Mouse (Mus musculus): ENCODE measurements around the gene Unc5b. TPM values are rescaled to one million over a fixed set of nuclear protein-coding genes. Genes with fewer than 3 reads are reported as not detected.
"Not testable (repeated sequence)": the region's sequence is repeated elsewhere in the genome, so short reads cannot be mapped to it uniquely, and the experiment has no call there.

The Unc5b gene
- polyA plus RNA-seq, 1 experiment from 2014 or later, result 10.0 TPM

GRCm38 (mm10) chr10:60743681-60744080, 87.7 kb downstream of the Unc5b start:
- WGBS, result 62% methylated on average over 9 of the region's 9 CpGs

GRCm38 (mm10) chr10:60742942-60743341, 88.4 kb downstream of the Unc5b start:
- ATAC-seq (replicated peaks; ENCODE audit: extremely low read depth, insufficient read depth, low FRiP score), result no peak
- WGBS, result 76% methylated on average over 6 of the region's 6 CpGs
- no peak overlapping the region for H3K9ac ChIP-seq (ENCODE audit: low read length)
- H3K4me3 ChIP-seq (ENCODE audit: low read length), result no peak overlapping the region
- H3K27ac ChIP-seq (ENCODE audit: low read length), result no peak overlapping the region
- H3K36me3 ChIP-seq (ENCODE audit: control insufficient read depth, insufficient read depth), result peaks cover 4% of the 10 kb centered on the region
- no peak overlapping the region for H3K4me2 ChIP-seq (ENCODE audit: low read depth, low read length)
- no peaks in the 10 kb centered on the region for H3K4me1 ChIP-seq (ENCODE audit: control insufficient read depth, insufficient read depth, low read length)
- H3K9me3 ChIP-seq (replicated peaks; ENCODE audit: control insufficient read depth, low read length), result no peaks in the 10 kb centered on the region
- H3K27me3 ChIP-seq (ENCODE audit: control insufficient read depth, insufficient read depth, low read length), result no peaks in the 10 kb centered on the region

More at GRCm38 (mm10) chr10:60743681-60744080, 87.7 kb downstream of the Unc5b start:
- Histone ChIP-seq H3K27me3 (ENCODE audit: control insufficient read depth, insufficient read depth, low read length) (no peaks in the 10 kb centered on the region), H3K27ac (ENCODE audit: low read length) (no peak overlapping the region), H3K9ac (ENCODE audit: low read length) (no peak overlapping the region), H3K4me3 (ENCODE audit: low read length) (no peak overlapping the region), H3K9me3 (replicated peaks; ENCODE audit: control insufficient read depth, low read length) (no peaks in the 10 kb centered on the region), H3K36me3 (ENCODE audit: control insufficient read depth, insufficient read depth) (peaks cover 4% of the 10 kb centered on the region), H3K4me2 (ENCODE audit: low read depth, low read length) (no peak overlapping the region), H3K4me1 (ENCODE audit: control insufficient read depth, insufficient read depth, low read length) (no peaks in the 10 kb centered on the region)
- no peak for ATAC-seq (replicated peaks; ENCODE audit: extremely low read depth, insufficient read depth, low FRiP score)

- not testable (repeated sequence) for H3K9me3 ChIP-seq (replicated peaks; ENCODE audit: control insufficient read depth, low read length); H3K36me3 ChIP-seq (ENCODE audit: control insufficient read depth, insufficient read depth); H3K27me3 ChIP-seq (ENCODE audit: control insufficient read depth, insufficient read depth, low read length); H3K27ac ChIP-seq (ENCODE audit: low read length); H3K4me1 ChIP-seq (ENCODE audit: control insufficient read depth, insufficient read depth, low read length); H3K9ac ChIP-seq (ENCODE audit: low read length); ATAC-seq (replicated peaks; ENCODE audit: extremely low read depth, insufficient read depth, low FRiP score); H3K4me2 ChIP-seq (ENCODE audit: low read depth, low read length); H3K4me3 ChIP-seq (ENCODE audit: low read length)
- WGBS, result 70% methylated on average over 1 of the region's 1 CpGs
These were observed 89.1 kb downstream of the Unc5b start for GRCm38 (mm10) chr10:60742296-60742695.

- Histone ChIP-seq H3K36me3 (ENCODE audit: control insufficient read depth, insufficient read depth) (peaks cover 4% of the 10 kb centered on the region), H3K4me3 (ENCODE audit: low read length) (no peak overlapping the region), H3K27me3 (ENCODE audit: control insufficient read depth, insufficient read depth, low read length) (no peaks in the 10 kb centered on the region), H3K9me3 (replicated peaks; ENCODE audit: control insufficient read depth, low read length) (no peaks in the 10 kb centered on the region), H3K4me1 (ENCODE audit: control insufficient read depth, insufficient read depth, low read length) (peaks cover 6% of the 10 kb centered on the region), H3K4me2 (ENCODE audit: low read depth, low read length) (no peak overlapping the region), H3K27ac (ENCODE audit: low read length) (no peak overlapping the region), H3K9ac (ENCODE audit: low read length) (no peak overlapping the region)
- WGBS, result 83% methylated on average over 7 of the region's 7 CpGs
- no peak for ATAC-seq (replicated peaks; ENCODE audit: extremely low read depth, insufficient read depth, low FRiP score)
These were observed 89.9 kb downstream of the Unc5b start for GRCm38 (mm10) chr10:60741435-60741834.

- WGBS, result 76% methylated on average over 4 of the region's 4 CpGs
- 0 out of 2 replicates have a peak, but pooled peaks have one; percentile 37 for ATAC-seq (replicated peaks; ENCODE audit: extremely low read depth, insufficient read depth, low FRiP score)
These were observed 91.6 kb downstream of the Unc5b start for GRCm38 (mm10) chr10:60739619-60740363.

GRCm38 (mm10) chr10:60737886-60738640, 93.3 kb downstream of the Unc5b start:
- Histone ChIP-seq H3K4me1 (ENCODE audit: control insufficient read depth, insufficient read depth, low read length) (peaks cover 6% of the 10 kb centered on the region), H3K36me3 (ENCODE audit: control insufficient read depth, insufficient read depth) (no peaks in the 10 kb centered on the region; the same call in 1 of the 2 replicates), H3K4me2 (ENCODE audit: low read depth, low read length) (no peak overlapping the region), H3K9me3 (replicated peaks; ENCODE audit: control insufficient read depth, low read length) (no peaks in the 10 kb centered on the region), H3K27ac (ENCODE audit: low read length) (no peak overlapping the region), H3K9ac (ENCODE audit: low read length) (no peak overlapping the region), H3K4me3 (ENCODE audit: low read length) (no peak overlapping the region), H3K27me3 (ENCODE audit: control insufficient read depth, insufficient read depth, low read length) (no peaks in the 10 kb centered on the region)
- 73% methylated on average over 7 of the region's 9 CpGs for WGBS
- no peak for ATAC-seq (replicated peaks; ENCODE audit: extremely low read depth, insufficient read depth, low FRiP score)

More at GRCm38 (mm10) chr10:60739619-60740363, 91.6 kb downstream of the Unc5b start:
- Histone ChIP-seq H3K9ac (ENCODE audit: low read length) (no peak overlapping the region), H3K4me3 (ENCODE audit: low read length) (no peak overlapping the region), H3K36me3 (ENCODE audit: control insufficient read depth, insufficient read depth) (no peaks in the 10 kb centered on the region; the same call in none of the 2 replicates), H3K4me1 (ENCODE audit: control insufficient read depth, insufficient read depth, low read length) (peaks cover 6% of the 10 kb centered on the region), H3K27me3 (ENCODE audit: control insufficient read depth, insufficient read depth, low read length) (no peaks in the 10 kb centered on the region), H3K27ac (ENCODE audit: low read length) (peak overlapping the region; percentile 21; the same call in 1 of the 2 replicates), H3K9me3 (replicated peaks; ENCODE audit: control insufficient read depth, low read length) (no peaks in the 10 kb centered on the region), H3K4me2 (ENCODE audit: low read depth, low read length) (no peak overlapping the region)

- no peak overlapping the region for H3K27ac ChIP-seq (ENCODE audit: low read length)
- no peak overlapping the region for H3K9ac ChIP-seq (ENCODE audit: low read length)
- H3K9me3 ChIP-seq (replicated peaks; ENCODE audit: control insufficient read depth, low read length), result no peaks in the 10 kb centered on the region
- 65% methylated on average over 11 of the region's 11 CpGs for WGBS
- peaks cover 6% of the 10 kb centered on the region for H3K4me1 ChIP-seq (ENCODE audit: control insufficient read depth, insufficient read depth, low read length)
- ATAC-seq (replicated peaks; ENCODE audit: extremely low read depth, insufficient read depth, low FRiP score), result no peak
- H3K4me2 ChIP-seq (ENCODE audit: low read depth, low read length), result no peak overlapping the region
- no peak overlapping the region for H3K4me3 ChIP-seq (ENCODE audit: low read length)
- no peaks in the 10 kb centered on the region for H3K27me3 ChIP-seq (ENCODE audit: control insufficient read depth, insufficient read depth, low read length)
- no peaks in the 10 kb centered on the region; the same call in 1 of the 2 replicates for H3K36me3 ChIP-seq (ENCODE audit: control insufficient read depth, insufficient read depth)
These were observed 94.1 kb downstream of the Unc5b start for GRCm38 (mm10) chr10:60737169-60737728.

- H3K4me3 ChIP-seq (ENCODE audit: low read length), result no peak overlapping the region
- no peak overlapping the region for H3K27ac ChIP-seq (ENCODE audit: low read length)
- no peaks in the 10 kb centered on the region for H3K27me3 ChIP-seq (ENCODE audit: control insufficient read depth, insufficient read depth, low read length)
- peaks cover 6% of the 10 kb centered on the region for H3K4me1 ChIP-seq (ENCODE audit: control insufficient read depth, insufficient read depth, low read length)
- H3K36me3 ChIP-seq (ENCODE audit: control insufficient read depth, insufficient read depth), result no peaks in the 10 kb centered on the region
- H3K4me2 ChIP-seq (ENCODE audit: low read depth, low read length), result no peak overlapping the region
- no peaks in the 10 kb centered on the region for H3K9me3 ChIP-seq (replicated peaks; ENCODE audit: control insufficient read depth, low read length)
- H3K9ac ChIP-seq (ENCODE audit: low read length), result no peak overlapping the region
- ATAC-seq (replicated peaks; ENCODE audit: extremely low read depth, insufficient read depth, low FRiP score), result no peak
- WGBS, result 75% methylated on average over 1 of the region's 1 CpGs
These were observed 95.6 kb downstream of the Unc5b start for GRCm38 (mm10) chr10:60735737-60736136.

- Histone ChIP-seq H3K9ac (ENCODE audit: low read length) (no peak overlapping the region), H3K4me3 (ENCODE audit: low read length) (no peak overlapping the region), H3K4me1 (ENCODE audit: control insufficient read depth, insufficient read depth, low read length) (peaks cover 6% of the 10 kb centered on the region), H3K27ac (ENCODE audit: low read length) (no peak overlapping the region), H3K36me3 (ENCODE audit: control insufficient read depth, insufficient read depth) (no peaks in the 10 kb centered on the region), H3K4me2 (ENCODE audit: low read depth, low read length) (no peak overlapping the region), H3K27me3 (ENCODE audit: control insufficient read depth, insufficient read depth, low read length) (no peaks in the 10 kb centered on the region), H3K9me3 (replicated peaks; ENCODE audit: control insufficient read depth, low read length) (no peaks in the 10 kb centered on the region)
- 88% methylated on average over 8 of the region's 8 CpGs for WGBS
- ATAC-seq (replicated peaks; ENCODE audit: extremely low read depth, insufficient read depth, low FRiP score), result no peak
These were observed 97.9 kb downstream of the Unc5b start for GRCm38 (mm10) chr10:60733471-60733870.

Measured in heart, embryonic 16.5 days (tissue).